Mouse (Mus musculus) MEL (cell line): ENCODE measurements around the gene Cmas. TPM values are rescaled to one million over a fixed set of nuclear protein-coding genes. Genes with fewer than 3 reads are reported as not detected.

Source experiments
- DNase-seq: peaks from one replicate; pipeline ENCODE4 v3.0.0; 2011; ENCODE audit warnings: low read depth, low spot score
- H3K27ac ChIP-seq: 2 replicates; pipeline ENCODE4 v1.5.1; 2012; ENCODE audit warnings: low read depth, mild to moderate bottlenecking, control low read depth, low read length, moderate library complexity; ENCODE audit not compliant: control insufficient read depth
- H3K27me3 ChIP-seq, 2 experiments: fragments of 150-350 bp in 1 of 2; sonication (generic) in 1 of 2; 2 replicates each; pipeline ENCODE4 v1.6.1; 2012; ENCODE audit warnings: low read length in 2 of 2, mild to moderate bottlenecking in 2 of 2, improper control_type of control experiment in 1 of 2, moderate library complexity in 1 of 2; ENCODE audit not compliant: insufficient read depth in 2 of 2, control insufficient read depth in 1 of 2
- H3K36me3 ChIP-seq, 2 experiments: 2 replicates each; pipeline ENCODE4 v1.6.1; 2012 to 2014; ENCODE audit warnings: low read length in 2 of 2, improper control_type of control experiment in 1 of 2, inconsistent platforms in 1 of 2, mild to moderate bottlenecking in 1 of 2; ENCODE audit not compliant: insufficient read depth in 2 of 2, control insufficient read depth in 1 of 2
- H3K4me1 ChIP-seq, 2 experiments: fragments of 150-350 bp in 1 of 2; sonication (generic) in 1 of 2; 2 replicates each; pipeline ENCODE4 v1.6.1; 2012; ENCODE audit warnings: low read length in 2 of 2, improper control_type of control experiment in 1 of 2, mild to moderate bottlenecking in 1 of 2; ENCODE audit not compliant: insufficient read depth in 2 of 2, control insufficient read depth in 1 of 2
- H3K4me3 ChIP-seq, 2 experiments: fragments of 150-350 bp in 1 of 2; sonication (generic) in 1 of 2; 2 replicates each; pipeline ENCODE4 v1.5.1; 2012; ENCODE audit warnings: low read depth in 2 of 2, low read length in 2 of 2, mild to moderate bottlenecking in 2 of 2, moderate library complexity in 2 of 2, control low read depth in 1 of 2, improper control_type of control experiment in 1 of 2; ENCODE audit not compliant: control insufficient read depth in 1 of 2, insufficient read depth in 1 of 2
- H3K79me2 ChIP-seq: 2 replicates; pipeline ENCODE4 v1.6.1; 2012; ENCODE audit warnings: mild to moderate bottlenecking, low read length, moderate library complexity; ENCODE audit not compliant: control insufficient read depth, poor library complexity, insufficient read depth
- H3K9ac ChIP-seq: 2 replicates; pipeline ENCODE4 v1.6.1; 2012; ENCODE audit warnings: low read depth, mild to moderate bottlenecking, control low read depth, low read length, moderate library complexity; ENCODE audit not compliant: control insufficient read depth, poor library complexity, severe bottlenecking
- H3K9me3 ChIP-seq: fragments of 150-350 bp; sonication (generic); replicated peaks from 2 replicates; pipeline ENCODE4 v1.6.1; 2012; ENCODE audit warnings: mild to moderate bottlenecking, low read length, improper control_type of control experiment, moderate library complexity; ENCODE audit not compliant: insufficient read depth
- CHD1 ChIP-seq: IDR thresholded peaks from 2 replicates; pipeline ENCODE4 v1.6.1; 2012; ENCODE audit warnings: low read depth, mild to moderate bottlenecking, inconsistent platforms, low read length, improper control_type of control experiment
- CHD2 ChIP-seq: IDR thresholded peaks from 2 replicates; pipeline ENCODE4 v1.6.1; 2011; ENCODE audit warnings: low read length, improper control_type of control experiment
- CTCF ChIP-seq, 3 experiments: IDR thresholded peaks in 2 of 3; conservative IDR thresholded peaks in 1 of 3; 2 replicates each; pipeline ENCODE4 v1.5.1; 2011 to 2012; ENCODE audit warnings: low read length in 3 of 3, low read depth in 2 of 3, mild to moderate bottlenecking in 2 of 3, improper control_type of control experiment in 1 of 3, inconsistent platforms in 1 of 3, mixed read lengths in 1 of 3, moderate library complexity in 1 of 3; ENCODE audit not compliant: control insufficient read depth in 1 of 3, insufficient read depth in 1 of 3, poor library complexity in 1 of 3, severe bottlenecking in 1 of 3
- ETS1 ChIP-seq: IDR thresholded peaks from 2 replicates; pipeline ENCODE4 v1.6.1; 2012; ENCODE audit warnings: low read depth, mild to moderate bottlenecking, inconsistent platforms, low read length, improper control_type of control experiment, moderate library complexity
- GABPA ChIP-seq: IDR thresholded peaks from 2 replicates; pipeline ENCODE4 v1.6.1; 2012; ENCODE audit warnings: low read depth, mild to moderate bottlenecking, inconsistent platforms, low read length, improper control_type of control experiment, moderate library complexity
- MAZ ChIP-seq: IDR thresholded peaks from 2 replicates; pipeline ENCODE4 v1.6.1; 2012; ENCODE audit warnings: low read depth, mild to moderate bottlenecking, inconsistent platforms, low read length, improper control_type of control experiment
- MXI1 ChIP-seq: IDR thresholded peaks from 2 replicates; pipeline ENCODE4 v1.6.1; 2011; ENCODE audit warnings: mild to moderate bottlenecking, low read depth, low read length, improper control_type of control experiment
- MYB ChIP-seq: IDR thresholded peaks from 2 replicates; pipeline ENCODE4 v1.6.1; 2011; ENCODE audit warnings: mild to moderate bottlenecking, low read depth, low read length, improper control_type of control experiment
- MYC ChIP-seq: IDR thresholded peaks from 2 replicates; pipeline ENCODE4 v1.6.1; 2011; ENCODE audit warnings: low read depth, mild to moderate bottlenecking, low read length, improper control_type of control experiment, moderate library complexity
- NELFE ChIP-seq: IDR thresholded peaks from 2 replicates; pipeline ENCODE4 v1.6.1; 2011; ENCODE audit warnings: low read depth, low read length, improper control_type of control experiment
- POLR2AphosphoS2 ChIP-seq: IDR thresholded peaks from 2 replicates; pipeline ENCODE4 v1.6.1; 2011; ENCODE audit warnings: low read length, improper control_type of control experiment
- RAD21 ChIP-seq: IDR thresholded peaks from 2 replicates; pipeline ENCODE4 v1.6.1; 2011; ENCODE audit warnings: mild to moderate bottlenecking, low read depth, low read length, improper control_type of control experiment
- SMC3 ChIP-seq: IDR thresholded peaks from 2 replicates; pipeline ENCODE4 v1.6.1; 2011; ENCODE audit warnings: low read depth, low read length, improper control_type of control experiment
- TCF12 ChIP-seq: IDR thresholded peaks from 2 replicates; pipeline ENCODE4 v1.6.1; 2014; ENCODE audit warnings: low read depth, mild to moderate bottlenecking, inconsistent platforms, low read length, improper control_type of control experiment, moderate library complexity
- UBTF ChIP-seq: IDR thresholded peaks from 2 replicates; pipeline ENCODE4 v1.6.1; 2012; ENCODE audit warnings: low read depth, mild to moderate bottlenecking, inconsistent platforms, low read length, improper control_type of control experiment, moderate library complexity, borderline replicate concordance; ENCODE audit not compliant: insufficient read depth
- ZC3H11A ChIP-seq: IDR thresholded peaks from 2 replicates; pipeline ENCODE4 v1.6.1; 2012; ENCODE audit warnings: low read depth, mild to moderate bottlenecking, inconsistent platforms, low read length, improper control_type of control experiment
- ZKSCAN1 ChIP-seq: IDR thresholded peaks from 2 replicates; pipeline ENCODE4 v1.6.1; 2012; ENCODE audit warnings: low read depth, mild to moderate bottlenecking, inconsistent platforms, low read length, improper control_type of control experiment, moderate library complexity
- ZMIZ1 ChIP-seq: IDR thresholded peaks from 2 replicates; pipeline ENCODE4 v1.6.1; 2012; ENCODE audit warnings: low read depth, mild to moderate bottlenecking, inconsistent platforms, low read length, improper control_type of control experiment, moderate library complexity
- polyA plus RNA-seq, 2 experiments: library from polyadenylated mRNA; stranded (reverse) in 1 of 2; unstranded in 1 of 2; fragments of >175 nt in 1 of 2; fragments of >200 nt in 1 of 2; gene quantifications; 2 replicates each; pipeline versions ENCODE4 v1.2.1 to v1.2.4; 2012; ENCODE audit warnings: low replicate concordance in 2 of 2, low read depth in 1 of 2; ENCODE audit not compliant: insufficient read length in 2 of 2, insufficient read depth in 1 of 2, missing spikeins in 1 of 2
- total RNA-seq: library from RNA; depleted of rRNA; stranded (reverse); fragments of 300-350 nt; gene quantifications from 2 replicates; pipeline ENCODE4 v1.2.3, GENCODE M21; 2012

Gene Cmas
- total and polyA plus RNA-seq, 3 experiments: 29.4 to 55.0 TPM; not detected in 1

- Histone ChIP-seq H3K9ac (no peak overlapping the region), H3K27ac (no peak overlapping the region), H3K79me2 (no peaks in the 10 kb centered on the region), H3K4me3 (no peak overlapping the region), H3K4me1 (peaks cover 0 to 8% of the 10 kb centered on the region in 2 experiments; a peak in 2 of 4 replicates), H3K27me3 (no peaks in the 10 kb centered on the region), H3K9me3 (no peaks in the 10 kb centered on the region), H3K36me3 (peaks cover 0 to 2% of the 10 kb centered on the region in 2 experiments; a peak in 1 of 4 replicates)
- DNase-seq: peak; percentile 81
- peak; percentile 63 to 89 (median 85) for TF ChIP-seq CTCF (IDR thresholded peaks at IDR 0.05 in 2 of 3, conservative IDR thresholded peaks at IDR 0.05 in 1 of 3; ENCODE audit: control insufficient read depth in 1 of 3, insufficient read depth in 1 of 3, low read depth in 2 of 3, low read length in 3 of 3, poor library complexity in 1 of 3, severe bottlenecking in 1 of 3)
- peak; percentile 76 for TF ChIP-seq SMC3
- TF ChIP-seq RAD21: peak; percentile 81
- peak; percentile 63 for TF ChIP-seq ZC3H11A
- TF ChIP-seq CHD2: no peak
Observed at GRCm38 (mm10) chr6:142785343-142785742, 28.9 kb downstream of the Cmas start.

- Histone ChIP-seq H3K4me1 (peaks cover 0 to 8% of the 10 kb centered on the region in 2 experiments; a peak in 2 of 4 replicates), H3K79me2 (no peaks in the 10 kb centered on the region), H3K9ac (no peak overlapping the region), H3K9me3 (no peaks in the 10 kb centered on the region), H3K4me3 (no peak overlapping the region), H3K27ac (no peak overlapping the region), H3K36me3 (peaks cover 0 to 2% of the 10 kb centered on the region in 2 experiments; a peak in 1 of 4 replicates), H3K27me3 (no peaks in the 10 kb centered on the region)
- TF ChIP-seq CTCF (IDR thresholded peaks at IDR 0.05 in 2 of 3, conservative IDR thresholded peaks at IDR 0.05 in 1 of 3; ENCODE audit: control insufficient read depth in 1 of 3, insufficient read depth in 1 of 3, low read depth in 2 of 3, low read length in 3 of 3, poor library complexity in 1 of 3, severe bottlenecking in 1 of 3): no peak
- TF ChIP-seq ZMIZ1: no peak
- TF ChIP-seq MYB: no peak
- TF ChIP-seq ZKSCAN1: no peak
- no peak for TF ChIP-seq ETS1
- TF ChIP-seq ZC3H11A: no peak
- no peak for TF ChIP-seq MAZ
- TF ChIP-seq SMC3: no peak
- TF ChIP-seq UBTF: no peak
- no peak for TF ChIP-seq NELFE
- no peak for TF ChIP-seq MYC
- TF ChIP-seq POLR2AphosphoS2: no peak
- no peak for TF ChIP-seq CHD1
- TF ChIP-seq MXI1: no peak
- no peak for TF ChIP-seq TCF12
- no peak for TF ChIP-seq GABPA
- TF ChIP-seq CHD2: no peak
- no peak for DNase-seq
Observed at GRCm38 (mm10) chr6:142786106-142786505, 29.6 kb downstream of the Cmas start.
